ENCODE assay signal across 21 mouse cellular contexts in genomic region chr5:140098711-140099110, GRCm38 (mm10).
DNase-seq lines count a peak whose midpoint lies in the region; ATAC-seq and TF ChIP-seq lines count a peak whose summit lies in the region.
"Had no signal": no experiment of that assay in that cellular context is flagged by ENCODE, and none has a peak within 500 bp of the region (broad histone marks: within the 10 kb centered on the region; RNA-seq: fewer than 3 reads in every experiment).

No protein-coding gene starts in this region.

- 0 out of 2 replicates have a peak, but pooled peaks cover 3% of the 10 kb centered on the region for H3K36me3 ChIP-seq in forebrain, postnatal 0 days (ENCODE audit: insufficient read depth)
- no peaks in the 10 kb centered on the region for H3K36me3 ChIP-seq in forebrain, embryonic 11.5 days (ENCODE audit: control insufficient read depth, insufficient read depth, low read length)
- peaks cover 2% of the 10 kb centered on the region; the same call in 1 of the 2 replicates for H3K36me3 ChIP-seq in heart, embryonic 10.5 days
- H3K36me3 ChIP-seq: midbrain, embryonic 13.5 days had no signal

- no peaks in the 10 kb centered on the region for H3K9me3 ChIP-seq in forebrain, postnatal 0 days (ENCODE audit: low read length)
- no peaks in the 10 kb centered on the region for H3K9me3 ChIP-seq in forebrain, embryonic 11.5 days (ENCODE audit: control insufficient read depth, low read length)
- H3K9me3 ChIP-seq in heart, embryonic 10.5 days: no peaks in the 10 kb centered on the region
- H3K9me3 ChIP-seq: embryonic facial prominence, embryonic 10.5 days; lung, embryonic 15.5 days; megakaryocyte, embryonic 14.5 days; midbrain, embryonic 13.5 days had no signal

- H3K27ac ChIP-seq in forebrain, postnatal 0 days (ENCODE audit: low read depth, low read length): no peak overlapping the region
- no peak overlapping the region for H3K27ac ChIP-seq in forebrain, embryonic 11.5 days (ENCODE audit: low read depth, low read length)
- H3K27ac ChIP-seq in left cerebral cortex, adult 2 months: no peak overlapping the region
- H3K27ac ChIP-seq in heart, embryonic 10.5 days: no peak overlapping the region
- H3K27ac ChIP-seq: embryonic facial prominence, embryonic 10.5 days; gastrocnemius, adult 2 months; liver, embryonic 14.5 days; lung, embryonic 15.5 days; midbrain, embryonic 13.5 days; stomach, postnatal 0 days had no signal

- ATAC-seq in forebrain, postnatal 0 days: no peak
- ATAC-seq in forebrain, embryonic 11.5 days (replicated peaks; ENCODE audit: low FRiP score): no peak
- ATAC-seq: midbrain, embryonic 13.5 days had no signal

- no peak overlapping the region for H3K4me2 ChIP-seq in forebrain, postnatal 0 days (ENCODE audit: low read depth)
- no peak overlapping the region for H3K4me2 ChIP-seq in forebrain, embryonic 11.5 days (ENCODE audit: low read depth, low read length, severe bottlenecking)
- H3K4me2 ChIP-seq: lung, embryonic 15.5 days; midbrain, embryonic 13.5 days had no signal

- no peak overlapping the region for H3K9ac ChIP-seq in forebrain, postnatal 0 days
- H3K9ac ChIP-seq in forebrain, embryonic 11.5 days (ENCODE audit: low read length): no peak overlapping the region
- H3K9ac ChIP-seq: liver, embryonic 14.5 days; lung, embryonic 15.5 days; midbrain, embryonic 13.5 days had no signal

- H3K4me3 ChIP-seq in forebrain, postnatal 0 days (ENCODE audit: low read depth, low read length): no peak overlapping the region
- H3K4me3 ChIP-seq in forebrain, embryonic 11.5 days (ENCODE audit: low read depth, low read length): no peak overlapping the region
- H3K4me3 ChIP-seq in left cerebral cortex, adult 2 months: no peak overlapping the region
- no peak overlapping the region for H3K4me3 ChIP-seq in heart, embryonic 10.5 days
- H3K4me3 ChIP-seq: embryonic facial prominence, embryonic 10.5 days; gastrocnemius, adult 2 months; lung, embryonic 15.5 days; megakaryocyte, embryonic 14.5 days; midbrain, embryonic 13.5 days had no signal

- 67% methylated on average over 5 of the region's 5 CpGs for WGBS in forebrain, postnatal 0 days
- 97% methylated on average over 5 of the region's 5 CpGs for WGBS in forebrain, embryonic 11.5 days
- 96% methylated on average over 5 of the region's 5 CpGs for WGBS in heart, embryonic 10.5 days

- TF ChIP-seq CTCF in forebrain, postnatal 0 days (IDR thresholded peaks at IDR 0.05; ENCODE audit: low read depth): no peak
- TF ChIP-seq CTCF in left cerebral cortex, adult 2 months (IDR thresholded peaks at IDR 0.05): no peak

- intact Hi-C loops in left cerebral cortex, postnatal 4 days (cut with DNase I): no loop called here
- intact Hi-C loops in left cerebral cortex, adult 2 months (cut with DNase I): no loop called here

- no peaks in the 10 kb centered on the region for H3K27me3 ChIP-seq in forebrain, postnatal 0 days (ENCODE audit: insufficient read depth, low read length)
- no peaks in the 10 kb centered on the region for H3K27me3 ChIP-seq in forebrain, embryonic 11.5 days (ENCODE audit: control insufficient read depth, insufficient read depth, low read length)
- no peaks in the 10 kb centered on the region for H3K27me3 ChIP-seq in heart, embryonic 10.5 days (ENCODE audit: insufficient read depth, poor library complexity, severe bottlenecking)
- H3K27me3 ChIP-seq: lung, embryonic 15.5 days; megakaryocyte, embryonic 14.5 days; midbrain, embryonic 13.5 days had no signal

- H3K4me1 ChIP-seq in forebrain, postnatal 0 days (ENCODE audit: insufficient read depth): peaks cover 10% of the 10 kb centered on the region
- H3K4me1 ChIP-seq in forebrain, embryonic 11.5 days (replicated peaks; ENCODE audit: control insufficient read depth, insufficient read depth, low read length): no peaks in the 10 kb centered on the region
- no peaks in the 10 kb centered on the region for H3K4me1 ChIP-seq in heart, embryonic 10.5 days
- H3K4me1 ChIP-seq: lung, embryonic 15.5 days; megakaryocyte, embryonic 14.5 days had no signal

- peak; percentile 63 for DNase-seq in forebrain, postnatal 0 days
- DNase-seq in forebrain, embryonic 11.5 days (ENCODE audit: low spot score): no peak
- peak; percentile 53 for DNase-seq in left cerebral cortex, postnatal 4 days
- no peak for DNase-seq in left cerebral cortex, adult 2 months (ENCODE audit: extremely low spot score in 1 of 2, low spot score in 2 of 2)
- DNase-seq in cerebellum, adult 9-11 months: peak; percentile 87
- no peak for DNase-seq in lung, adult 18-20 months
- DNase-seq in adipocyte (ENCODE audit: low spot score): no peak
- DNase-seq in heart, embryonic 10.5 days (ENCODE audit: low spot score): no peak
- DNase-seq: adrenal gland, postnatal 25 days; gastrocnemius, adult 2 months; heart, postnatal 4 days; kidney, adult 11 months; kidney, postnatal 4 days; lung, postnatal 36 days; right cerebral cortex, postnatal 14 days had no signal

Comparison
In these comparisons a context has a peak if more than half of its experiments do, and no peak if none do; other contexts are left out.
1. DNase-seq: peak in forebrain, postnatal 0 days (single experiment), left cerebral cortex, postnatal 4 days (single experiment) and cerebellum, adult 9-11 months (single experiment); none in forebrain, embryonic 11.5 days (single experiment), left cerebral cortex, adult 2 months (0 of 2), lung, adult 18-20 months (0 of 2), adipocyte (single experiment) and heart, embryonic 10.5 days (single experiment).